Mouse (Mus musculus): ENCODE results near the gene Enah. TPM values are rescaled to one million over a fixed set of nuclear protein-coding genes. Genes with fewer than 3 reads are reported as not detected.

Enah gene
- polyA plus RNA-seq, 1 experiment from 2014 or later, result 49.2 TPM

- WGBS, result 56% methylated on average over 9 of the region's 9 CpGs
- DNase-seq (ENCODE audit: low spot score) (no peak), ATAC-seq (ENCODE audit: low FRiP score) (no peak)
- Histone ChIP-seq H3K27ac (ENCODE audit: low read depth, low read length) (no peak overlapping the region; the same call in 1 of the 2 replicates), H3K36me3 (ENCODE audit: control insufficient read depth, insufficient read depth, low read length) (no peaks in the 10 kb centered on the region), H3K9me3 (ENCODE audit: control insufficient read depth, low read length) (no peaks in the 10 kb centered on the region), H3K4me3 (ENCODE audit: low read depth, low read length) (no peak overlapping the region), H3K4me2 (replicated peaks; ENCODE audit: low read depth, low read length) (no peak overlapping the region), H3K9ac (ENCODE audit: low read depth, low read length) (no peak overlapping the region), H3K4me1 (replicated peaks; ENCODE audit: control insufficient read depth, insufficient read depth, low read length) (0 out of 2 replicates have a peak, but pooled peaks cover 2% of the 10 kb centered on the region), H3K27me3 (ENCODE audit: control insufficient read depth, insufficient read depth, low read length) (no peaks in the 10 kb centered on the region)
These were observed 35.3 kb upstream of the Enah start for GRCm38 (mm10) chr1:182055122-182055521.

GRCm38 (mm10) chr1:182054651-182055050 is 34.9 kb upstream of the Enah start:
- Histone ChIP-seq H3K4me2 (replicated peaks; ENCODE audit: low read depth, low read length) (no peak overlapping the region), H3K4me1 (replicated peaks; ENCODE audit: control insufficient read depth, insufficient read depth, low read length) (0 out of 2 replicates have a peak, but pooled peaks cover 2% of the 10 kb centered on the region), H3K36me3 (ENCODE audit: control insufficient read depth, insufficient read depth, low read length) (no peaks in the 10 kb centered on the region), H3K9me3 (ENCODE audit: control insufficient read depth, low read length) (no peaks in the 10 kb centered on the region), H3K9ac (ENCODE audit: low read depth, low read length) (no peak overlapping the region), H3K27ac (ENCODE audit: low read depth, low read length) (no peak overlapping the region), H3K27me3 (ENCODE audit: control insufficient read depth, insufficient read depth, low read length) (no peaks in the 10 kb centered on the region), H3K4me3 (ENCODE audit: low read depth, low read length) (no peak overlapping the region)
- no peak for DNase-seq (ENCODE audit: low spot score)
- WGBS, result 91% methylated on average over 6 of the region's 6 CpGs
- ATAC-seq (ENCODE audit: low FRiP score), result no peak

DNA sequence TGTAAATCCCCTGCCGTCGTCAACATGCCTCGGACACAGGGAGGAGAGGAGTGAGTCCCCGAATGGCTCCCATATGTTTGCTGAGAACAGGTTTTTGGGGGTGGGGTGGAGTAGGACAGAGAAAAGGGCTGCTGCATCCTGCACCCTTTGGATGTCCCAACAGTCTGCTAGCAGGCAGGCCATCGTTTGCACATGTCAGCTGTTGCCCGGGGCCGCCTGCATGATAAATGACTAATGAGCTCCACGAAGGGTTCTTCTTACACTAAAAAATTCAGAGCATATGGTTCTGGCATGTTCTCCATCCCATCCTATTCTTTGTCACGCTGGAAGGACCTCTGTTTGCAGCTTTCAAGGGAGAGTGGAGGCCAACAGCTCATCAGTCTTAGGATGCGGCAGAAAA is 33.2 kb upstream of the Enah start:
- Histone ChIP-seq H3K4me2 (replicated peaks; ENCODE audit: low read depth, low read length) (no peak overlapping the region), H3K27ac (ENCODE audit: low read depth, low read length) (no peak overlapping the region), H3K9me3 (ENCODE audit: control insufficient read depth, low read length) (no peaks in the 10 kb centered on the region), H3K27me3 (ENCODE audit: control insufficient read depth, insufficient read depth, low read length) (no peaks in the 10 kb centered on the region), H3K36me3 (ENCODE audit: control insufficient read depth, insufficient read depth, low read length) (no peaks in the 10 kb centered on the region), H3K4me3 (ENCODE audit: low read depth, low read length) (no peak overlapping the region), H3K9ac (ENCODE audit: low read depth, low read length) (no peak overlapping the region), H3K4me1 (replicated peaks; ENCODE audit: control insufficient read depth, insufficient read depth, low read length) (0 out of 2 replicates have a peak, but pooled peaks cover 2% of the 10 kb centered on the region)
- ATAC-seq (ENCODE audit: low FRiP score), result peak; percentile 59
- 42% methylated on average over 10 of the region's 10 CpGs for WGBS
- DNase-seq (ENCODE audit: low spot score), result peak; percentile 54

DNA sequence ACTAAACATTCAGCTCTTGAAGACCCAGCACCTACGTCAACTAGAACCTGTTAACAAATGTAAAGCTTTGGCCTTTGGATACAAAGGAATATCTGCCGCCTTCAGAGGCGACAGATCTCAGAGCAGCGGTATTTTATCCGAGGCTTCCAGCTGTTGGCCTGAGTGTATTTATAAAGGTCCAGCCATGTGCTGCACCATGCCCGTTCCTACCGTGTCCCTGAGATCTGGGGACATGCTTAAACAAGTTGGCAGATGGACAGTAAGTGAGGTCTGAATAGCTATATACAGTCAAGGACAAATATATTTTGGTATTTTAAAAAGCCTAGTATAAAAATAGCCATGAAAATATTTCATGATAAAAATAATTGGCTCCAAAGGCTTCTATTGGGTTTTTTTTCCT is 32.6 kb upstream of the Enah start:
- H3K4me2 ChIP-seq (replicated peaks; ENCODE audit: low read depth, low read length), result no peak overlapping the region
- DNase-seq (ENCODE audit: low spot score) (no peak), ATAC-seq (ENCODE audit: low FRiP score) (no peak)
- H3K36me3 ChIP-seq (ENCODE audit: control insufficient read depth, insufficient read depth, low read length), result no peaks in the 10 kb centered on the region
- H3K27me3 ChIP-seq (ENCODE audit: control insufficient read depth, insufficient read depth, low read length), result no peaks in the 10 kb centered on the region
- no peak overlapping the region for H3K27ac ChIP-seq (ENCODE audit: low read depth, low read length)
- WGBS, result 79% methylated on average over 7 of the region's 7 CpGs
- no peaks in the 10 kb centered on the region for H3K9me3 ChIP-seq (ENCODE audit: control insufficient read depth, low read length)
- H3K9ac ChIP-seq (ENCODE audit: low read depth, low read length), result no peak overlapping the region
- no peak overlapping the region for H3K4me3 ChIP-seq (ENCODE audit: low read depth, low read length)
- H3K4me1 ChIP-seq (replicated peaks; ENCODE audit: control insufficient read depth, insufficient read depth, low read length), result 0 out of 2 replicates have a peak, but pooled peaks cover 2% of the 10 kb centered on the region

- Histone ChIP-seq H3K36me3 (ENCODE audit: control insufficient read depth, insufficient read depth, low read length) (no peaks in the 10 kb centered on the region), H3K4me2 (replicated peaks; ENCODE audit: low read depth, low read length) (no peak overlapping the region), H3K27me3 (ENCODE audit: control insufficient read depth, insufficient read depth, low read length) (no peaks in the 10 kb centered on the region), H3K27ac (ENCODE audit: low read depth, low read length) (no peak overlapping the region), H3K4me1 (replicated peaks; ENCODE audit: control insufficient read depth, insufficient read depth, low read length) (no peaks in the 10 kb centered on the region), H3K4me3 (ENCODE audit: low read depth, low read length) (no peak overlapping the region), H3K9ac (ENCODE audit: low read depth, low read length) (no peak overlapping the region), H3K9me3 (ENCODE audit: control insufficient read depth, low read length) (no peaks in the 10 kb centered on the region)
- WGBS, result 82% methylated on average over 7 of the region's 7 CpGs
- ATAC-seq (ENCODE audit: low FRiP score) (no peak), DNase-seq (ENCODE audit: low spot score) (no peak)
These were observed 30.0 kb upstream of the Enah start for GRCm38 (mm10) chr1:182049813-182050212.

- Histone ChIP-seq H3K36me3 (ENCODE audit: control insufficient read depth, insufficient read depth, low read length) (no peaks in the 10 kb centered on the region), H3K9me3 (ENCODE audit: control insufficient read depth, low read length) (no peaks in the 10 kb centered on the region), H3K9ac (ENCODE audit: low read depth, low read length) (no peak overlapping the region), H3K4me2 (replicated peaks; ENCODE audit: low read depth, low read length) (no peak overlapping the region), H3K27ac (ENCODE audit: low read depth, low read length) (no peak overlapping the region), H3K4me1 (replicated peaks; ENCODE audit: control insufficient read depth, insufficient read depth, low read length) (no peaks in the 10 kb centered on the region), H3K27me3 (ENCODE audit: control insufficient read depth, insufficient read depth, low read length) (no peaks in the 10 kb centered on the region), H3K4me3 (ENCODE audit: low read depth, low read length) (no peak overlapping the region)
- ATAC-seq (ENCODE audit: low FRiP score), result no peak
- WGBS, result 88% methylated on average over 4 of the region's 4 CpGs
- no peak for DNase-seq (ENCODE audit: low spot score)
These were observed 28.3 kb upstream of the Enah start for GRCm38 (mm10) chr1:182048101-182048500.

DNA sequence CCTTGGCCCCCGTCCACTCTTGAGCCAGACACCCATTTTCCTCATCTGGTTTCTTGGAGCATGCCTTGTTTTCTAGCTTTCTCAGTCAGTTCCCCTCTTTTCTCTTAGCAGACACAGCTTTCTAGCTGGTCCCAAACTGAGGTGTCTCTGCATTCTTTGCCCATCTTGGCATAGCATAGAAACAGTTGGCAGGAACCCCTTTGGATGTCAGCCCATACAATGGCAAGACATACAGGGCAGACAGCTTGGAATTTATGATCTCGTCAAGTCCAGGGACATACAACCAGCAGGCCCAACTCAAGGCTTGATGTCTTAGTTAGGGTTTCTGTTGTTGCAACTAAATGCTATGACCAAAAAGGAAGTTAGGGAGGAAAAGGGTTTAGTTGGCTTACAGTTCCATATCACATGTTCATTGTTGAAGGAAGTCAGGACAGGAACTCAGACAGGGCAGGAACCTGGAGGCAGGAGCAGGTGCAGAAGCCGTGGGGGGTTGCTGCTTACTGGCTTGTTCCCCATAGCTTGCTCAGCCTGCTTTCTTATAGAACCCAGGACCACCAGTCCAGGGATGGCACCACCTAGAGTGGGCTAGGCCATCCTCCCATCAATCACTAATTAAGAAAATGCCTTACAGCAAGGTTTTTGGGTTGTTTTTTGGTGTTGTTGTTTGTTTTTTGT is 27.4 kb upstream of the Enah start:
- Histone ChIP-seq H3K4me2 (replicated peaks; ENCODE audit: low read depth, low read length) (no peak overlapping the region), H3K9me3 (ENCODE audit: control insufficient read depth, low read length) (no peaks in the 10 kb centered on the region), H3K27ac (ENCODE audit: low read depth, low read length) (no peak overlapping the region), H3K36me3 (ENCODE audit: control insufficient read depth, insufficient read depth, low read length) (no peaks in the 10 kb centered on the region), H3K4me1 (replicated peaks; ENCODE audit: control insufficient read depth, insufficient read depth, low read length) (no peaks in the 10 kb centered on the region), H3K27me3 (ENCODE audit: control insufficient read depth, insufficient read depth, low read length) (no peaks in the 10 kb centered on the region), H3K9ac (ENCODE audit: low read depth, low read length) (no peak overlapping the region), H3K4me3 (ENCODE audit: low read depth, low read length) (no peak overlapping the region)
- DNase-seq (ENCODE audit: low spot score) (no peak), ATAC-seq (ENCODE audit: low FRiP score) (no peak)
- WGBS, result 90% methylated on average over 3 of the region's 3 CpGs

- H3K27ac ChIP-seq (ENCODE audit: low read depth, low read length), result no peak overlapping the region
- no peaks in the 10 kb centered on the region for H3K9me3 ChIP-seq (ENCODE audit: control insufficient read depth, low read length)
- H3K4me3 ChIP-seq (ENCODE audit: low read depth, low read length), result no peak overlapping the region
- no peaks in the 10 kb centered on the region for H3K36me3 ChIP-seq (ENCODE audit: control insufficient read depth, insufficient read depth, low read length)
- ATAC-seq (ENCODE audit: low FRiP score) (peak; percentile 70; the same call in 1 of the 2 replicates), DNase-seq (ENCODE audit: low spot score) (peak; percentile 25)
- H3K9ac ChIP-seq (ENCODE audit: low read depth, low read length), result no peak overlapping the region
- H3K27me3 ChIP-seq (ENCODE audit: control insufficient read depth, insufficient read depth, low read length), result no peaks in the 10 kb centered on the region
- 54% methylated on average over 4 of the region's 4 CpGs for WGBS
- H3K4me2 ChIP-seq (replicated peaks; ENCODE audit: low read depth, low read length), result no peak overlapping the region
- H3K4me1 ChIP-seq (replicated peaks; ENCODE audit: control insufficient read depth, insufficient read depth, low read length), result no peaks in the 10 kb centered on the region
These were observed 25.4 kb upstream of the Enah start for GRCm38 (mm10) chr1:182045208-182045607.

DNA sequence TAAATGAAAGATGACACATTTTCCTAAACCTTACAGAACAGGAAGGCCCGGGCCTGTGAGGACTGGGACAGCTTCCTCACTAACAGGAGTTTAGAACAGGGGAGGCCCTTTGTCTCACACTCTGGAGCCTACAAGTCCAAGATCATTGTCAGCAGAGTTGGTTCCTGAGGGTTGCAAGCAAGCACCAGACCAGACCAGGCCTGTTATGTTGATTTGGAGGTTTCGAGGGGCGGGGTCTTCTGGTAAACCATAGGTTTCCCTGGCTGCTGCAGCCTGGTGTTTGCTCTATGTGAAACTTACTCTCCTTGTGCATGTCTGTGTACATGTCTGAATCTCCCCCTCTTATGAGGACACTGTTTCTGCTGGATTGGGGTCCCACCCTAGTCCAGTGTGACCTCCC is 20.7 kb upstream of the Enah start:
- Histone ChIP-seq H3K4me3 (ENCODE audit: low read depth, low read length) (no peak overlapping the region), H3K4me1 (replicated peaks; ENCODE audit: control insufficient read depth, insufficient read depth, low read length) (no peaks in the 10 kb centered on the region)
- 91% methylated on average over 3 of the region's 3 CpGs for WGBS

More for the DNA sequence above, 20.7 kb upstream of the Enah start:
- H3K4me2 ChIP-seq (replicated peaks; ENCODE audit: low read depth, low read length), result no peak overlapping the region
- no peak overlapping the region for H3K27ac ChIP-seq (ENCODE audit: low read depth, low read length)
- H3K36me3 ChIP-seq (ENCODE audit: control insufficient read depth, insufficient read depth, low read length), result no peaks in the 10 kb centered on the region
- no peaks in the 10 kb centered on the region for H3K27me3 ChIP-seq (ENCODE audit: control insufficient read depth, insufficient read depth, low read length)
- ATAC-seq (ENCODE audit: low FRiP score) (no peak), DNase-seq (ENCODE audit: low spot score) (no peak)
- no peak overlapping the region for H3K9ac ChIP-seq (ENCODE audit: low read depth, low read length)
- H3K9me3 ChIP-seq (ENCODE audit: control insufficient read depth, low read length), result no peaks in the 10 kb centered on the region
